Mouse (Mus musculus): ENCODE data around the gene Npepps. TPM values are rescaled to one million over a fixed set of nuclear protein-coding genes. Genes with fewer than 3 reads are reported as not detected.

The Npepps gene
- polyA plus RNA-seq, 1 experiment from 2014 or later = 43.4 TPM

GRCm38 (mm10) chr11:97186947-97187763, 93.3 kb downstream of the Npepps start:
- TF ChIP-seq EP300 (optimal IDR thresholded peaks at IDR 0.05) = peak; percentile 37
- TF ChIP-seq CTCF (IDR thresholded peaks at IDR 0.05; ENCODE audit: low read depth) = 0 out of 2 replicates have a peak, but pooled peaks have one; percentile 33
- peak; percentile 99 for DNase-seq (ENCODE audit: low spot score)
- H3K36me3 ChIP-seq (ENCODE audit: control insufficient read depth, insufficient read depth, low read length) = peaks cover 9% of the 10 kb centered on the region; the same call in 1 of the 2 replicates
- H3K4me1 ChIP-seq (replicated peaks; ENCODE audit: control insufficient read depth, insufficient read depth) = no peaks in the 10 kb centered on the region
- H3K27me3 ChIP-seq (ENCODE audit: control insufficient read depth, insufficient read depth, low read length) = no peaks in the 10 kb centered on the region
- peak; percentile 77 for ATAC-seq (ENCODE audit: low FRiP score, low TSS enrichment)
- H3K4me2 ChIP-seq (replicated peaks; ENCODE audit: low read depth) = peak overlapping the region; percentile 77
- peak overlapping the region; percentile 83 for H3K9ac ChIP-seq (ENCODE audit: low read length)
- no peaks in the 10 kb centered on the region for H3K9me3 ChIP-seq (ENCODE audit: control insufficient read depth, low read length)
- H3K27ac ChIP-seq (replicated peaks) = peak overlapping the region; percentile 96
- under 1% methylated on average over 43 of the region's 74 CpGs for WGBS
- H3K4me3 ChIP-seq (ENCODE audit: low read depth, low read length) = peak overlapping the region; percentile 86

- TF ChIP-seq CTCF (IDR thresholded peaks at IDR 0.05; ENCODE audit: low read depth) (no peak), EP300 (optimal IDR thresholded peaks at IDR 0.05) (no peak)
- no peaks in the 10 kb centered on the region for H3K4me1 ChIP-seq (replicated peaks; ENCODE audit: control insufficient read depth, insufficient read depth)
- DNase-seq (ENCODE audit: low spot score) (no peak), ATAC-seq (ENCODE audit: low FRiP score, low TSS enrichment) (no peak)
- H3K9me3 ChIP-seq (ENCODE audit: control insufficient read depth, low read length) = no peaks in the 10 kb centered on the region
- peaks cover 17% of the 10 kb centered on the region for H3K36me3 ChIP-seq (ENCODE audit: control insufficient read depth, insufficient read depth, low read length)
- 48% methylated on average over 5 of the region's 5 CpGs for WGBS
- peak overlapping the region; percentile 77 for H3K4me2 ChIP-seq (replicated peaks; ENCODE audit: low read depth)
- no peaks in the 10 kb centered on the region for H3K27me3 ChIP-seq (ENCODE audit: control insufficient read depth, insufficient read depth, low read length)
- no peak overlapping the region for H3K9ac ChIP-seq (ENCODE audit: low read length)
- H3K4me3 ChIP-seq (ENCODE audit: low read depth, low read length) = peak overlapping the region; percentile 86; the same call in 1 of the 2 replicates
- no peak overlapping the region for H3K27ac ChIP-seq (replicated peaks)
Measured at GRCm38 (mm10) chr11:97185704-97186614, 94.5 kb downstream of the Npepps start.

- no peak overlapping the region for H3K4me3 ChIP-seq (ENCODE audit: low read depth, low read length)
- TF ChIP-seq EP300 (optimal IDR thresholded peaks at IDR 0.05) (no peak), CTCF (IDR thresholded peaks at IDR 0.05; ENCODE audit: low read depth) (no peak)
- no peaks in the 10 kb centered on the region for H3K9me3 ChIP-seq (ENCODE audit: control insufficient read depth, low read length)
- no peak overlapping the region for H3K27ac ChIP-seq (replicated peaks)
- ATAC-seq (ENCODE audit: low FRiP score, low TSS enrichment) = no peak
- H3K9ac ChIP-seq (ENCODE audit: low read length) = no peak overlapping the region
- 63% methylated on average over 5 of the region's 5 CpGs for WGBS
- DNase-seq (ENCODE audit: low spot score) = peak; percentile 27
- H3K4me2 ChIP-seq (replicated peaks; ENCODE audit: low read depth) = no peak overlapping the region
- H3K27me3 ChIP-seq (ENCODE audit: control insufficient read depth, insufficient read depth, low read length) = no peaks in the 10 kb centered on the region
- peaks cover 28% of the 10 kb centered on the region for H3K36me3 ChIP-seq (ENCODE audit: control insufficient read depth, insufficient read depth, low read length)
- H3K4me1 ChIP-seq (replicated peaks; ENCODE audit: control insufficient read depth, insufficient read depth) = no peaks in the 10 kb centered on the region
Measured at GRCm38 (mm10) chr11:97184875-97185274, 95.6 kb downstream of the Npepps start.

GRCm38 (mm10) chr11:97182446-97182845, 98.0 kb downstream of the Npepps start:
- Histone ChIP-seq H3K9ac (ENCODE audit: low read length) (no peak overlapping the region), H3K4me1 (replicated peaks; ENCODE audit: control insufficient read depth, insufficient read depth) (no peaks in the 10 kb centered on the region), H3K27ac (replicated peaks) (no peak overlapping the region), H3K9me3 (ENCODE audit: control insufficient read depth, low read length) (no peaks in the 10 kb centered on the region), H3K27me3 (ENCODE audit: control insufficient read depth, insufficient read depth, low read length) (no peaks in the 10 kb centered on the region), H3K4me3 (ENCODE audit: low read depth, low read length) (no peak overlapping the region), H3K4me2 (replicated peaks; ENCODE audit: low read depth) (no peak overlapping the region), H3K36me3 (ENCODE audit: control insufficient read depth, insufficient read depth, low read length) (peaks cover 37% of the 10 kb centered on the region)
- no peak for ATAC-seq (ENCODE audit: low FRiP score, low TSS enrichment)
- WGBS = 68% methylated on average over 3 of the region's 3 CpGs
- TF ChIP-seq EP300 (optimal IDR thresholded peaks at IDR 0.05) (no peak), CTCF (IDR thresholded peaks at IDR 0.05; ENCODE audit: low read depth) (no peak)
- no peak for DNase-seq (ENCODE audit: low spot score)

- no peak for ATAC-seq (ENCODE audit: low FRiP score, low TSS enrichment)
- TF ChIP-seq EP300 (optimal IDR thresholded peaks at IDR 0.05) = no peak
- TF ChIP-seq CTCF (IDR thresholded peaks at IDR 0.05; ENCODE audit: low read depth) = no peak
- no peak overlapping the region for H3K4me3 ChIP-seq (ENCODE audit: low read depth, low read length)
- H3K9me3 ChIP-seq (ENCODE audit: control insufficient read depth, low read length) = no peaks in the 10 kb centered on the region
- H3K9ac ChIP-seq (ENCODE audit: low read length) = no peak overlapping the region
- no peaks in the 10 kb centered on the region for H3K4me1 ChIP-seq (replicated peaks; ENCODE audit: control insufficient read depth, insufficient read depth)
- no peak overlapping the region for H3K27ac ChIP-seq (replicated peaks)
- DNase-seq (ENCODE audit: low spot score) = no peak
- H3K27me3 ChIP-seq (ENCODE audit: control insufficient read depth, insufficient read depth, low read length) = no peaks in the 10 kb centered on the region
- 77% methylated on average over 5 of the region's 5 CpGs for WGBS
- peaks cover 40% of the 10 kb centered on the region for H3K36me3 ChIP-seq (ENCODE audit: control insufficient read depth, insufficient read depth, low read length)
- no peak overlapping the region for H3K4me2 ChIP-seq (replicated peaks; ENCODE audit: low read depth)
Measured at GRCm38 (mm10) chr11:97181061-97181460, 99.4 kb downstream of the Npepps start.

All from stomach, postnatal 0 days (tissue).